Mouse (Mus musculus): Measurements from ENCODE around the gene Tesc.

The Tesc gene

GRCm38 (mm10) chr5:118079354-118079753 is 51.8 kb downstream of the Tesc start:
- DNase-seq, result no peak

DNA sequence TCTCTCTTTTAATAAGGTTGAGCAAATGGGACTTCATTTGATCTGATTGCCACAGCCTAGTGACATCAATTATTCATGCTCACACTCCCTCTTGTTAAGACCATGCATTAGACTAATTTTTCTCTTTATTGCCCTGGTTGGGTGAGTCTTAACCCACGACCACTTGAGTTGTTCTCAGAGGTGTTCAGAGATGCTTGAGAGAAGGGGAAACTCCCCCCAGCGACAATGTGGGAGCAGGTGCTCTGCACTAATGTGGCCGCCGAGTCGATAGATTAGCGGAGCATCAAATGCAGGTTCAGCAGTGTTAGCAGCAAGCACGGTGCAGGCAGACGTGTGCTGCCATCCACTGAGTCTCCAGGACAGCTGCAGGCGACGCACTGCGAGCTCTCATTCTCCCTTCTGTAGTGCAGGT is 52.3 kb downstream of the Tesc start:
- DNase-seq, result no peak

DNA sequence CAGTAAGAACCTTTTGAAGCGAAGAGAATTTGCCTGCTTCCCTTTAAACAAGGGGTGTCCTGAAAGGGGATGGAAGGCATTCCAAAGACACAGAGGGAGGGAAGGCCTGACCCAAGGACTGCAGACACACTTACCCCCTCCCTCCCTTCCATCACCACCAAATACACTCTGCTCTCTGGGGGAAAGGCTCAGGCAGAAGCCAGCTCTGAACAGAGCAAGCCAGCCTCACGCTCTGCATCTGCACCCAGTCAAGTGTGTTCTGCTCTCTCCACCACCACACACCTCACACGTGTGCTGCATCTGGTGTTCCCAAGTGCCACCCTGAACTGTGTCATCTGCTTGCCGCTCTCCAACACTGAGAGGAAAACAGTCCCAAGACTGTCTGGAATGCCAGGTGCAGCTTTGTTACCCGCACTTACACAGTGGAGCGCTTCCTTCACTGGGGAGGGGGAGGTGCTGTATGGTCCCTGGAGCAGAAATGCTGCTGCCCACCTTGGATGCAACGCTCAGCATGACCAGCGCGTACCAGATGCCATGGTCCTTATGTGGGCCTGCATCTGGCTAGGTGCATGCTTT is 53.9 kb downstream of the Tesc start:
- no peak for DNase-seq

DNA sequence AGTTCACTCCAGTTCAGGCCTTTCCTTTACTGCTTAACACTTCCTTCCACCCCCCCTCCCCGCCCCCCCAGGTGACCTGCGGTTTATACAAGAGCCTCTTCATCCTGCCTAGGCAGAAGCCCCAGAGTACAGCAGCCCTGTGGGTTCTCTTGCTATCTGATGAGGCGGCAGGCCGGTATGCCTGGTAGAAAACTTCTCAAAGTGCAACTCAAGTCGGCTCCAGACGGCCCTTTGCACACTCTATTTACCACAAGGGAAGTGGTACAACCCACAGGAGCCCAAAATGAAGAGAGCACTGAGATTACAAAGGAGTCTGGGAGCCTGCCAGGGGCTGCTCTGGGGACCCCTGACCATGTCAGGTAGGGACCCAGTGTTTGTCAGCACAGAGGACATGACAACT is 54.5 kb downstream of the Tesc start:
- DNase-seq, result no peak

GRCm38 (mm10) chr5:118083060-118083638 is 55.6 kb downstream of the Tesc start:
- DNase-seq, result no peak

DNA sequence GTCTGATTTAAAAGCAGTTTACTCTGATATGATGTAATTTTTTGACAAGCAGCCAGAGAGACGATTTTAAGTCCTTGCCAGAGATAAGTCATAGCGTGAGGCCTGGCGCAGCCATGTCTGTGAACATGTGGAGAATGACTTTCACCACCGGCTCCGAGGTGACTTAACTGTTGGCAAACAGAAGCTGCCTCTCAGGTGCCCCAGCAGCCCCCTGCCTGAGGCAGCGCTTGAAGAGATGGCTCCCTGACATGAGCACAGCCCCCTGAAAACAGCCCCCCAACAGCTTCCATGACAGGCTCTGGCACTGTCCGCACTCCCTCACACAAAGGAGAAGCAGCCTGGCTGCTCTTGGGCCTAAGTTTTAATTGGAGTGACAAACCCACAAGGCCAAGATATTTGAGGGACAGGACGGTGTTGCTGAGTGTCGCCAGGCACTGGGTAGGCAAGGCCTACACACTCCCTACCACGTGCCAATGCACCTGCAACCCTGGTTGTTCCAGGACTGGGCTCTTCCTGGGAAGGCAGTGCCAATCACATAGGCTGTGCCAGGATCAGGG is 56.7 kb downstream of the Tesc start:
- no peak for DNase-seq

DNA sequence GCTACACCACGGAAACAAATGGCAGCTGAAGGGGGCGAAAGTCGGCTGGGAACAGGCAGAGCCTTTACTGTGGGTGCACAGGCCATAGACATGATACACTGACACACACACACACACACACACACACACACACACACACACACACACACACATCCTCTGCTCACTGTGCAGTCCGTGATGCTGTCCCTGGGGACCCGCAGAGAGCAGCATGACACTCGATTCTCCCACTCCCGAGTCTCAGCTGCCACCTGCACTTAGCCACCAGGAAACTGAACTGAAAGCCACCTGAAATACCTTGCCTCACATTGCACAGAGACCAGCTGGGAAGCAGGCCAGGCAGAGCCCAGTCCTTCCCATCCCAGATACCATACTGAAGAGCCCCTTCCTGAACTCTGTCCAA is 57.8 kb downstream of the Tesc start:
- no peak for DNase-seq

GRCm38 (mm10) chr5:118086956-118087355 is 59.4 kb downstream of the Tesc start:
- no peak for DNase-seq

GRCm38 (mm10) chr5:118089102-118089501 is 61.6 kb downstream of the Tesc start:
- no peak for DNase-seq

DNA sequence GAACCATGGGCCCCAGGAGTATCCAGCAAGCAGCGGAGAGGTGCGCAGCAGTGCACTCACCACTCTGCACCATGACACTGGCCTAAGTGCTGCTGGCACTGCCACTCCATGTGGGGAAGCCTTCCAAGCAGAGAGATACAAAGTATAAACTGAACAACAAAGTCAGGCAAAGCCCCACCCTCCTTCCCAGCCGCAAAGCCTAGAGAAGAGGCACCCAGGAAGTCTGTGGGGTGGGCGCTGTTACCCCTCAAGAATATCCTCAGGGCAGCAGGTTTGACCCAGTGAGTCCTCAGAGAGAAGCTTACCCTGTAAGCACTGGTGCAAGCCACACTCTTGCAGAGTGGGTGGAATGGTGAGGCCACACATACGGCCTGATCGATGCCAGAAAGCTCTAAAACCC is 62.6 kb downstream of the Tesc start:
- no peak for DNase-seq

GRCm38 (mm10) chr5:118090837-118091236 is 63.3 kb downstream of the Tesc start:
- peak; percentile 60 for DNase-seq

- DNase-seq, result no peak
These were observed 65.9 kb downstream of the Tesc start for GRCm38 (mm10) chr5:118093321-118094035.

- DNase-seq, result no peak
These were observed 67.9 kb downstream of the Tesc start for GRCm38 (mm10) chr5:118095433-118095832.

- no peak for DNase-seq
These were observed 68.3 kb downstream of the Tesc start for GRCm38 (mm10) chr5:118095849-118096248.

- DNase-seq, result no peak
These were observed 68.8 kb downstream of the Tesc start for GRCm38 (mm10) chr5:118096317-118096716.

DNA sequence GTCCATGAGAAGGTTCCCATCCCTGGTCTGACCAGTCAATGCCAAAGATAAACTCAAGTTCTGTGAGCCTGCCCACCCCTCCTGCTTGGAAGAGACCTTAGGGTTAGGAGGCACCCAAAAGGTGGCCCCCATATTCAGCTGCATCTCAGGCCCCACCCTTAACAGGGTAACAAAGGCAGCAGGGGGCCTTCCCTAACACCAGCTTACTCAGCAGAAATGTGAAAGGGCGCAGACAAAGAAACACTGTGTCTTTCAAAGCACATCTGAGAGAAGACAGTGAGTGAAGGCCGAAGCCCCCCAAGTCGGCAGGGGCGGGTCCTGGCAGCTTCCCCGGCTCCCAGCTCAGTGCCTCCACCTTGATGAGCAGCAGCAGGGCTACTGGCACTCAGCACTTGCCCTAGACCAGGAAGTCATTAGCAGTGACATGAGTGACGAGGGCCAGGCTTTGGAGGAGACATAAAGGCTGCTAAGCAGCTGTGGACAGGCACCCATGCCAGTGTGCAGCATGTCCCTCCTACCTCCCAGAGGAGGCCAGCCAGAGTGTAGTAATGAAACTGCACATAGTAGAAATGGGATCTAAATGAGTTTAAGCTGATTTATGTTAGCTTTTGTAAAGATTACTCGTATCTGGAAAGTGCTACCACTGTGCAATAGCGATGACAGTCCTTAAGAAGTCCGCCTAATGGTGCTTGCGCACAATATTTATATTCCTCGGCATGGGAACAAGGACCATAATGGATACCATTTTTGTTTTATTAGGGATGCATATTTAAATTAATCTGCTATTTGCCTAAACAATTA is 71.7 kb downstream of the Tesc start:
- no peak for DNase-seq

GRCm38 (mm10) chr5:118099870-118100478 is 72.4 kb downstream of the Tesc start:
- DNase-seq, result no peak

DNA sequence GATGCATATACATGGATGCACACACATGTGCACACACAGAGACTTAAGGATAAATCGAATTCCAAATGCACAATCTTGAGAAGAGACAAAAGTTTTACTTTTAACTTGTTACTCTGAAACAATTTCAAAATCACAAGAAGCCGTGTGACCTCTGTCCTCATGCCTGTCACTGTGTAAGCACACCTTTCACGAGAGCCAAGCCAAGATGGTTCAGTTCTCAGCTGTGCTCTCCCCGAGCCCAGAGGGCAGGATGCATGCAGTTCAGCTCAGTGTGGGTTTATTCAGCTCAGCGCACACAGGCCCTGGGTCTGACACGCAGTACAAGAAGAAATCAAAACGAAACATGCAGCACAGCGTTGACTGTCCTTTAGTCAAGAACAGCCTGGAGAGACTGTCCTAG is 78.0 kb downstream of the Tesc start:
- no peak for DNase-seq

DNA sequence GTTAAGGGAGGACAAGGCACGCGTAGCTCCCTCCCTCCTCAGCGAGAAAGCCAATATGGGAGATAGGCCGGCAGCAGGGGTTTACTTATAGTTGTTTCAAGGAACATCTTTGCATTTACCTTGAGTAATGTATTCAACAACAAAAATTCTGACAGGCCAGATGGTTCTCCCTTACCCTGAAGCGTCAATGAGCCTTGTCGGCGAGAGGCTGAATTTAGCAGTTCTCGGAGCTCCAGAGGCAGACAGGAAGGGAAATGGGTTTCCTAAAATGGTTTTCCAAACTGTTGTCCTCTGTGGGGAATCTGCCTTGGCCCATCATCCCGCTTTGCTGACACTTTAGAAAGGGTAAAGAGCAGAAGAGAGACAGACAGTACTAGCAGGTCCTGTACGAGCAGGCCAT is 79.1 kb downstream of the Tesc start:
- DNase-seq, result no peak

- DNase-seq, result no peak
These were observed 80.7 kb downstream of the Tesc start for GRCm38 (mm10) chr5:118108124-118108793.

DNA sequence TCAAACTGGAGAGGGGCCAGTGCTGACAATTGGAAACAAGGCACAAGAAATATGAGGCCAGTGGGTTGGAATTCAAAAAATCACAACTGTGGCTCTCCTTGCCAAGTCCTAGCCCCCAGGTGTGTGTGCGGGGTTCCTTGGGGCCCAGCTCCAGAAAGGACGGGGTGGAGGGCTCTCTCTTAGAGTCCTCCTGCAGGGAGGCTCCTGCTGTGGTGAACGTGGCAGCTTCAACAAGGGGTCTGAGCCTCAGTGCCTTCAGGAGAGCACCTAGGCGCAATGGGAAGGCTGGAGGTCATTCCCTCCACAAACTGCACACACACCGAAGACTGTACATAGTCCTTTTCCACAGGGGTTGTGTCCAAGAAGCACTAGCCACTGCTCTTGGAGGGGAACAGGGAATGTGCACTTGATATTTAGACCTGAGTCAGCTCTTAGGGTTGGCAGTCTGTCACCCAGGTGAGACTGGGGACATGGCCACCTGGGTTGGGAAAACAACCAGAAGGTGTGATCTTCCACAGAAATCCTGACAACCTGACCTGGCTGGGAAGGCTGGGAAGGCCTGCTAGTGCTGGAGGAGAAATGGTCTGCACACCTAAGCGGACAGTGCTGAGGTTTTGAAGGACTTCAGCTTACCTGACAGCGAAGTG is 81.4 kb downstream of the Tesc start:
- DNase-seq, result no peak

Measured in kidney, adult 18-20 months (tissue).